9 mouse cellular contexts compared by ENCODE assay signal in the genomic region with DNA sequence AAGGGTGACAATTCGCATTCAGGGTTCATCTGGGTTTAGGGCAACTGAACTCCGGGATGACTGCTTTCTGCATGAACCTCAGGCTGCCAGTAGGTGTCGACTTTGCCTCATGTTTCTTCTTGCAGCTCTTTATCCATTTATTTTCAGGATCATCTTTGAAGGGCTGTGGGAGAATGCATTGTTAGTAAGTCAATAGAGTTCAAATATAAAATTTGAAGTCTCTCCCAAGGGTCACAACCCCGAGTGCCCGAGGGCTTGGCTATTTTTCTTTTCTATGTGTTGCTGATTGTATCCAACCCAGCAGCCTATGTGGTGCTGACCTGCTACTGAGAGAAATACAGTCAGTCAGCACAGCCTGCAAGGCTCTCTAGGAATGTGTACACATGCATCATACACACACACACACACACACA. TPM values are rescaled to one million over a fixed set of nuclear protein-coding genes. Genes with fewer than 3 reads are reported as not detected.
DNase-seq lines count a peak whose midpoint lies in the region; TF ChIP-seq lines count a peak whose summit lies in the region.
"Had no signal": no experiment of that assay in that cellular context is flagged by ENCODE, and none has a peak within 500 bp of the region (broad histone marks: within the 10 kb centered on the region; RNA-seq: fewer than 3 reads in every experiment).

No protein-coding gene starts in this region.

- intact Hi-C loops in heart, adult 2 months (cut with DNase I) = loop anchor here (1.0 to 5.0 kb wide), 4 partner anchors 361 to 469 kb away; no protein-coding TSS in a partner anchor
- intact Hi-C loops in heart, postnatal 36 days (cut with DNase I) = loop anchor here (1.0 to 5.0 kb wide), 7 partner anchors 241 to 731 kb away; a partner anchor contains a TSS

- H3K4me3 ChIP-seq in heart, adult 2 months = no peak overlapping the region
- H3K4me3 ChIP-seq in heart, embryonic 10.5 days = no peak overlapping the region
- H3K4me3 ChIP-seq: megakaryocyte, embryonic 14.5 days had no signal

- TF ChIP-seq EP300 in heart, adult 2 months (IDR thresholded peaks at IDR 0.05; ENCODE audit: insufficient read depth, low read depth, low read length) = peak; percentile 82

- H3K9me3 ChIP-seq in heart, embryonic 10.5 days = no peaks in the 10 kb centered on the region
- H3K9me3 ChIP-seq: megakaryocyte, embryonic 14.5 days had no signal

- H3K36me3 ChIP-seq in heart, adult 2 months (ENCODE audit: control insufficient read depth, insufficient read depth, low read length) = no peaks in the 10 kb centered on the region
- H3K36me3 ChIP-seq in heart, embryonic 10.5 days = no peaks in the 10 kb centered on the region

- peak; percentile 99 for TF ChIP-seq CTCF in heart, adult 2 months (IDR thresholded peaks at IDR 0.05)

- DNase-seq in heart, adult 2 months = peak; percentile 25 to 56
- DNase-seq in heart, embryonic 10.5 days (ENCODE audit: low spot score) = no peak
- peak; percentile 45 for DNase-seq in adrenal gland, adult 2 months
- peak; percentile 67 for DNase-seq in embryo, embryonic 11 days
- peak; percentile 53 to 59 for DNase-seq in heart, postnatal 36 days
- DNase-seq in layer of hippocampus, postnatal 10 days (ENCODE audit: low spot score in 2 of 2) = peak; percentile 64 to 76
- peak; percentile 27 to 63 for DNase-seq in lung, postnatal 4 days
- DNase-seq in right cerebral cortex, postnatal 25 days = peak; percentile 23

- no peaks in the 10 kb centered on the region for H3K79me2 ChIP-seq in heart, adult 2 months (replicated peaks; ENCODE audit: control insufficient read depth, insufficient read depth, low read length)

- no peak overlapping the region for H3K27ac ChIP-seq in heart, adult 2 months
- H3K27ac ChIP-seq in heart, embryonic 10.5 days = no peak overlapping the region

- H3K4me1 ChIP-seq in heart, adult 2 months (ENCODE audit: control insufficient read depth, insufficient read depth, low read length) = no peaks in the 10 kb centered on the region
- H3K4me1 ChIP-seq in heart, embryonic 10.5 days = no peaks in the 10 kb centered on the region
- H3K4me1 ChIP-seq: megakaryocyte, embryonic 14.5 days had no signal

- WGBS in heart, adult 2 months = 9% methylated on average over 5 of the region's 5 CpGs
- 24% methylated on average over 5 of the region's 5 CpGs for WGBS in heart, embryonic 10.5 days

- no peak for TF ChIP-seq POLR2A in heart, adult 2 months (IDR thresholded peaks at IDR 0.05; ENCODE audit: insufficient read depth, low read depth, low read length)

- H3K9ac ChIP-seq in heart, adult 2 months (ENCODE audit: low read depth, low read length) = no peak overlapping the region

- H3K27me3 ChIP-seq in heart, adult 2 months (ENCODE audit: control insufficient read depth, insufficient read depth, low read length) = no peaks in the 10 kb centered on the region
- H3K27me3 ChIP-seq in heart, embryonic 10.5 days (ENCODE audit: insufficient read depth, poor library complexity, severe bottlenecking) = no peaks in the 10 kb centered on the region
- H3K27me3 ChIP-seq: megakaryocyte, embryonic 14.5 days had no signal

RNA-seq across cellular contexts. Expression of a gene that starts 59.2 kb away (rescaled TPM):
- total RNA-seq in heart, adult 2 months (2021) = 1 to 10 TPM; 5.0 to 5.1 TPM
- polyA plus RNA-seq in heart, adult 2 months (2012; rRNA removed) = 4.7 and 10.6 TPM in 2 replicates
- polyA plus RNA-seq in heart, embryonic 10.5 days (2016; fragmentation: Nextera tagmentation; extraction: Ambion mirVana) = 13.3 and 25.5 TPM in 2 replicates
- 1 to 10 TPM; 6.4 to 8.2 TPM for total RNA-seq in adrenal gland, adult 2 months (2021)
- polyA plus RNA-seq in adrenal gland, adult 2 months (2012; rRNA removed) = 1.5 and 1.8 TPM in 2 replicates
- 1 to 10 TPM; 5.7 to 6.7 TPM for total RNA-seq in heart, postnatal 36 days (2021)
- 10 to 100 TPM; 18.6 to 20.5 TPM for total RNA-seq in layer of hippocampus, postnatal 10 days (2021)
